Mouse (Mus musculus) brain, embryonic 14.5 days (tissue): ENCODE results near the gene Spag9.

Experiments used
- CTCF ChIP-seq: fragments of 200-500 bp; IDR thresholded peaks from 2 replicates; pipeline ENCODE4 v1.5.1; 2012; ENCODE audit warnings: inconsistent platforms, mild to moderate bottlenecking, moderate library complexity, borderline replicate concordance; ENCODE audit not compliant: insufficient read depth, insufficient read length; ENCODE audit errors: extremely low read depth
- POLR2A ChIP-seq: fragments of 200-500 bp; IDR thresholded peaks from 2 replicates; pipeline ENCODE4 v1.6.1; 2012; ENCODE audit warnings: mild to moderate bottlenecking, inconsistent platforms, borderline replicate concordance; ENCODE audit not compliant: poor library complexity, insufficient read depth, insufficient read length, severe bottlenecking; ENCODE audit errors: extremely low read depth

- no peak for TF ChIP-seq CTCF
- TF ChIP-seq POLR2A: no peak
These were observed 145.7 kb downstream of the Spag9 start for GRCm38 (mm10) chr11:94141564-94141963.
